Mouse (Mus musculus): ENCODE data around the gene Mief2. TPM values are rescaled to one million over a fixed set of nuclear protein-coding genes. Genes with fewer than 3 reads are reported as not detected.
A peak's percentile ranks its signal among the peaks of the same experiment; 100 is the strongest.

Mief2 gene
- polyA plus RNA-seq, 1 experiment from 2014 or later = 15.6 TPM

DNA sequence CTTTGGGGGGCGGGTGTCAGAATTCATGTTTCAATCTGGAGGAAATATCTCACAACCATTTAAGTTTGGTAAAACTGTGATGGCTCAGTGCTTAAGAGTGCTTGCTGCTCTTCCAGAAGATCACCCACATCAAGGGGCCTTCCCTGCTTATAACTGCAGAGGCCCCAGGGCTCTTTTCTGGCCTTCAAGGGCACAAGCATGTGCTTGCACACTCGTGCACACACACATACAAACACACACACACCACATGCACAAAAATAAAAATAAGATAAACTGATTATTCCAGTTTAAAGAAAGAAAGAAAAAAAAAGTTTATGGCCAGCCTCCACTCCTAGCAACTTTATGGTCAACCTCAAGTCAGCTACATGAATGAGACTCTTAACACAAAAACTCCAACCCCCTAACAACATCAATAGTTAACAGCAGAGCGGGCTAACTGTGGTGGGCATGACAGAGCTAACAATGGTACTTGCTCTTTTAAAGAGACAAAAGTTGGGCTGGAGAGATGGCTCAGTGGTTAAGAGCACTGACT is 46.0 kb downstream of the Mief2 start:
- no peak overlapping the region for H3K27ac ChIP-seq (replicated peaks)
- WGBS = 92% methylated on average over 3 of the region's 3 CpGs
- DNase-seq (ENCODE audit: low spot score) = no peak
- H3K9me3 ChIP-seq = no peaks in the 10 kb centered on the region
- H3K27me3 ChIP-seq (replicated peaks; ENCODE audit: low read depth, poor library complexity, severe bottlenecking) = no peaks in the 10 kb centered on the region
- H3K4me3 ChIP-seq = no peak overlapping the region
- peaks cover 37% of the 10 kb centered on the region for H3K4me1 ChIP-seq
- H3K36me3 ChIP-seq (replicated peaks) = peaks cover 9% of the 10 kb centered on the region

- DNase-seq (ENCODE audit: low spot score) = no peak
- Histone ChIP-seq H3K27me3 (replicated peaks; ENCODE audit: low read depth, poor library complexity, severe bottlenecking) (no peaks in the 10 kb centered on the region), H3K27ac (replicated peaks) (no peak overlapping the region), H3K36me3 (replicated peaks) (peaks cover 16% of the 10 kb centered on the region), H3K4me3 (peak overlapping the region; percentile 93; the same call in 1 of the 2 replicates), H3K9me3 (no peaks in the 10 kb centered on the region), H3K4me1 (peaks cover 44% of the 10 kb centered on the region)
- WGBS = 88% methylated on average over 1 of the region's 1 CpGs
These were observed 46.6 kb downstream of the Mief2 start for GRCm38 (mm10) chr11:60774841-60775240.

- Histone ChIP-seq H3K4me3 (peak overlapping the region; percentile 93), H3K4me1 (peaks cover 51% of the 10 kb centered on the region), H3K27me3 (replicated peaks; ENCODE audit: low read depth, poor library complexity, severe bottlenecking) (no peaks in the 10 kb centered on the region), H3K36me3 (replicated peaks) (peaks cover 23% of the 10 kb centered on the region), H3K27ac (replicated peaks) (no peak overlapping the region), H3K9me3 (no peaks in the 10 kb centered on the region)
- no peak for DNase-seq (ENCODE audit: low spot score)
- WGBS = 56% methylated on average over 6 of the region's 6 CpGs
These were observed 47.4 kb downstream of the Mief2 start for GRCm38 (mm10) chr11:60775578-60775977.

GRCm38 (mm10) chr11:60776107-60776828 is 48.1 kb downstream of the Mief2 start:
- peaks cover 58% of the 10 kb centered on the region for H3K4me1 ChIP-seq
- H3K27ac ChIP-seq (replicated peaks) = peak overlapping the region; percentile 90
- H3K36me3 ChIP-seq (replicated peaks) = peaks cover 30% of the 10 kb centered on the region
- no peaks in the 10 kb centered on the region for H3K9me3 ChIP-seq
- H3K4me3 ChIP-seq = peak overlapping the region; percentile 93
- no peaks in the 10 kb centered on the region for H3K27me3 ChIP-seq (replicated peaks; ENCODE audit: low read depth, poor library complexity, severe bottlenecking)
- 5% methylated on average over 17 of the region's 17 CpGs for WGBS
- no peak for DNase-seq (ENCODE audit: low spot score)

- Histone ChIP-seq H3K4me1 (peaks cover 66% of the 10 kb centered on the region), H3K4me3 (peak within 1 kb of the TSS; percentile 93), H3K27ac (replicated peaks) (peak within 1 kb of the TSS; percentile 90), H3K36me3 (replicated peaks) (peaks cover 38% of the 10 kb centered on the region), H3K27me3 (replicated peaks; ENCODE audit: low read depth, poor library complexity, severe bottlenecking) (no peaks in the 10 kb centered on the region), H3K9me3 (no peaks in the 10 kb centered on the region)
- peak; percentile 89 for DNase-seq (ENCODE audit: low spot score)
- WGBS = under 1% methylated on average over 62 of the region's 62 CpGs
These were observed 48.9 kb downstream of the Mief2 start, which contains the start of the genes Top3a and Smcr8 for GRCm38 (mm10) chr11:60776829-60777740. Gene Top3a (minus strand): TSS chr11:60777365. Gene Smcr8 (plus strand): TSS chr11:60777524.

DNA sequence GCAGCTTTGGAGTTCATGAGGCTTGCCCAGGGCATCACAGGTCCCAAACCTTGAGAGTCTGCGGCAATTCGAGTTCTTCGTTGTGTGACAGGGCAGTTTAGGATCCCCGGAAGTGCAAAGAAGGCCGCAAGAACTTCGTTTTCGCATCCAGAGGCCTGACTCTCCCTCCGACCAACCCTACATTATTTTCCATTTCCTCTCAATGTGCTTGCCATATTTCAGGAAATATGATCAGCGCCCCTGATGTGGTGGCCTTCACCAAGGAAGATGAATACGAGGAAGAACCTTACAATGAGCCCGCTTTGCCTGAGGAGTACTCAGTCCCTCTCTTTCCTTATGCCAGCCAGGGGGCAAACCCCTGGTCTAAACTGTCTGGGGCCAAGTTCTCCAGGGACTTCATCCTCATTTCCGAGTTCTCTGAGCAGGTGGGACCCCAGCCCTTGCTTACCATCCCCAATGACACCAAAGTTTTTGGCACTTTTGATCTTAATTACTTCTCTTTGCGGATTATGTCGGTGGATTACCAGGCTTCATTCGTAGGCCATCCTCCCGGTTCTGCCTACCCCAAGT is 49.7 kb downstream of the Mief2 start:
- Histone ChIP-seq H3K9me3 (no peaks in the 10 kb centered on the region), H3K36me3 (replicated peaks) (peaks cover 46% of the 10 kb centered on the region), H3K27ac (replicated peaks) (peak overlapping the region; percentile 90), H3K4me3 (peak overlapping the region; percentile 93), H3K27me3 (replicated peaks; ENCODE audit: low read depth, poor library complexity, severe bottlenecking) (no peaks in the 10 kb centered on the region), H3K4me1 (peaks cover 71% of the 10 kb centered on the region)
- WGBS = 26% methylated on average over 16 of the region's 16 CpGs
- no peak for DNase-seq (ENCODE audit: low spot score)

DNA sequence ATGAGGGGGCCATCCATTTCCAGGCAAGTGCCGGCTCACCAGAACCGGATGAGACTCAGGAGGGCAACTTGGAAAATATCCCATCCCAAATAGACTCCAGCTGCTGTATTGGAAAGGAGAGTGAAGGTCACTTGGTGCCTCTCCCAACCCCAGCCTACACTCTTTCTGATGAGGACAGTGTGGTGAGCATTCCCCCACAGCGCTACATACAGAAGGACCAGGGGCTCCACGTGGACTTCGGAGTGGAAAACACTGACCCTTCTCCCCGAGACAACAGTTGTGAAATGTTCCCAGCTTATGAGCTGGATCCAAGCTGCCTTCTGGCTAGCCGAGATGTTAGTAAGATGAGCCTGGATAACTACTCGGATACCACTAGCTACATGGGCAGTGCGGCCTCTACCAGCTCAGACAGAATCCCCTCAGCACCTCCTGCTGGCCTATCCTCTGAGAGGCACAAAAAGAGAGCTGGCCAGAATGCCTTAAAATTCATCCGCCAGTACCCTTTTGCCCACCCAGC is 51.5 kb downstream of the Mief2 start:
- Histone ChIP-seq H3K27me3 (replicated peaks; ENCODE audit: low read depth, poor library complexity, severe bottlenecking) (no peaks in the 10 kb centered on the region), H3K36me3 (replicated peaks) (peaks cover 64% of the 10 kb centered on the region), H3K4me3 (peak overlapping the region; percentile 93), H3K27ac (replicated peaks) (no peak overlapping the region), H3K9me3 (no peaks in the 10 kb centered on the region), H3K4me1 (peaks cover 67% of the 10 kb centered on the region)
- no peak for DNase-seq (ENCODE audit: low spot score)
- WGBS = 92% methylated on average over 10 of the region's 10 CpGs

Small RNA genes lying within 50 kb of the gene (microRNA-seq; reads per million reads assigned to microRNA genes)
- gene Mir5100 = 3.4 reads per million, percentile 4 among the genes with 10 or more reads in this experiment

Other genes with a start within 250 kb of the Mief2 start
- gene Alkbh5, start 192.0 kb upstream of the Mief2 start, polyA plus RNA-seq (2016; fragmentation: Nextera tagmentation; extraction: Ambion mirVana) = 39.1 and 40.1 TPM in 2 replicates
- 125 and 133 TPM in 2 replicates for gene Llgl1, start 28.7 kb upstream of the Mief2 start, polyA plus RNA-seq (2016; fragmentation: Nextera tagmentation; extraction: Ambion mirVana)
- 71.9 and 75.5 TPM in 2 replicates for gene Flii, start 1.1 kb upstream of the Mief2 start, polyA plus RNA-seq (2016; fragmentation: Nextera tagmentation; extraction: Ambion mirVana)
- gene Top3a, start 49.0 kb downstream of the Mief2 start, polyA plus RNA-seq (2016; fragmentation: Nextera tagmentation; extraction: Ambion mirVana) = 27.3 and 28.1 TPM in 2 replicates
- gene Smcr8, start 49.1 kb downstream of the Mief2 start, polyA plus RNA-seq (2016; fragmentation: Nextera tagmentation; extraction: Ambion mirVana) = 8.8 and 9.0 TPM in 2 replicates
- gene Shmt1, start 83.3 kb downstream of the Mief2 start, polyA plus RNA-seq (2016; fragmentation: Nextera tagmentation; extraction: Ambion mirVana) = 98.3 and 109 TPM in 2 replicates
- 30.0 and 30.5 TPM in 2 replicates for gene Dhrs7b, start 102.2 kb downstream of the Mief2 start, polyA plus RNA-seq (2016; fragmentation: Nextera tagmentation; extraction: Ambion mirVana)
- 69.5 and 71.6 TPM in 2 replicates for gene Tmem11, start 150.9 kb downstream of the Mief2 start, polyA plus RNA-seq (2016; fragmentation: Nextera tagmentation; extraction: Ambion mirVana)
- gene Natd1, start 186.4 kb downstream of the Mief2 start, polyA plus RNA-seq (2016; fragmentation: Nextera tagmentation; extraction: Ambion mirVana) = 17.6 and 19.9 TPM in 2 replicates
- 79.7 and 87.1 TPM in 2 replicates for gene Map2k3, start 203.6 kb downstream of the Mief2 start, polyA plus RNA-seq (2016; fragmentation: Nextera tagmentation; extraction: Ambion mirVana)

Data from embryonic facial prominence, embryonic 10.5 days (tissue).